Mouse (Mus musculus): ENCODE measurements around the gene Hsdl2. TPM values are rescaled to one million over a fixed set of nuclear protein-coding genes. Genes with fewer than 3 reads are reported as not detected.

The Hsdl2 gene
- total RNA-seq, 2 experiments from 2014 or later = 221 to 227 TPM

- no peak for DNase-seq (ENCODE audit: low spot score)
- intact Hi-C loops (cut with DNase I) = no loop called here
Measured at GRCm38 (mm10) chr4:59652166-59652681, 70.9 kb downstream of the Hsdl2 start.

DNA sequence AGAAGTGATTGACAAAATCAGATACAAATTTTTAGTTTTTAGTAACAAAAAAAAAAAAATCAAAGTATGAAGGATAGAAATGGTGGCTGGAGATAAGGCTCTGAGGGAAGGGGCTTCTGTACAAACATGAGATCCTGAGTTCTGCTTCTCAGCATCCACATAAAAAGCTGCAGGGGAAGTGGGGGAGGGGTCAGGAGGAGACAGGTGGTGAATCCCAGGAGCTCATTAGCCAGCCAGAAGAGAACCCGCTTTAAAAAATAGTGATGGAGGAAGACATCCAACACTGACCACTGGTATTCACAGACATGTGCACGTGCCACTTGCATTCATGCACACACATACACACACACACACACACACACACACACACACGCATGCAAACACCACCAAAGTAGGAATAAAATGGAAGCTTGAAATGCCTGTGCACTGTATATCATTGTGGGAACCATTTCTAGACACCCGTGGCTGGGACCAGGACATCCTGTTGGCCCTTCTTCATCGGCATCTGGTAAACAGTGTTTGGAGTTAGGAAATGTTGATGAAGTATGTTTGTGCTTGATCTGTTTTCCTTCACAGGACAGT, 74.8 kb downstream of the Hsdl2 start:
- no peak for DNase-seq (ENCODE audit: low spot score)
- intact Hi-C loops (cut with DNase I) = no loop called here

GRCm38 (mm10) chr4:59662163-59662562, 80.8 kb downstream of the Hsdl2 start:
- DNase-seq (ENCODE audit: low spot score) = no peak
- intact Hi-C loops (cut with DNase I) = no loop called here

DNA sequence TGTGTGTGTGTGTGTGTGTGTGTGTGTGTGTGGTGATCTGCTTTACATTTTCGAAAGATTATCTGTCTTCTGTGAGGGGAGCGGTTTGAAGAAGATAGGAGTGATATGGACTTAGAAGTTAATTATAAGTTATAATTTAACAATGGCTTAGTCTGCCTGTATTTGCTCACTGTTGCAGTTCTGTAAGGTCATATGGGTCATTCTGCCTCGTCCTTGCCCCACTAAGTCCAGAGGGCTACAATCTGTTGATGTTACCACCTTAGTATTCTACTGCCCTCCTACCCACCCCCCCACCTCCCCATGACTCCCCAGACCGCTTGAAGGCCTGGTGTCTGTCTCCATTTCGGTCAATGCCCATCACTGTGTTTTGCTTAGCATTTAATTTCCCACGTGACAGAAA, 82.1 kb downstream of the Hsdl2 start:
- intact Hi-C loops (cut with DNase I) = no loop called here

GRCm38 (mm10) chr4:59666550-59667317, 85.4 kb downstream of the Hsdl2 start:
- intact Hi-C loops (cut with DNase I) = no loop called here
- DNase-seq (ENCODE audit: low spot score) = no peak

More for the DNA sequence above, 82.1 kb downstream of the Hsdl2 start:
- no peak for DNase-seq (ENCODE audit: low spot score)

GRCm38 (mm10) chr4:59668050-59668449, 86.7 kb downstream of the Hsdl2 start:
- no peak for DNase-seq (ENCODE audit: low spot score)
- intact Hi-C loops (cut with DNase I) = no loop called here

Other genes with a start within 250 kb of the Hsdl2 start
- 1 to 10 TPM in 1 of 2 experiments, under 1 TPM in 1; 0.94 to 1.6 TPM for gene Susd1, start 142.9 kb upstream of the Hsdl2 start, total RNA-seq (2021)
- 10 to 100 TPM; 29.6 to 37.0 TPM for gene Ptbp3, start 32.2 kb upstream of the Hsdl2 start, total RNA-seq (2021)
- 1 to 10 TPM; 7.1 to 7.5 TPM for gene E130308A19Rik, start 44.6 kb downstream of the Hsdl2 start, total RNA-seq (2021)
- gene Inip, start 220.0 kb downstream of the Hsdl2 start, total RNA-seq (2021) = 10 to 100 TPM in 1 of 2 experiments, 1 to 10 TPM in 1; 9.3 to 10.9 TPM
- 1 to 10 TPM; 6.0 to 7.9 TPM for gene Snx30, start 224.3 kb downstream of the Hsdl2 start, total RNA-seq (2021)